Mouse (Mus musculus): ENCODE results near the gene Ugdh. TPM values are rescaled to one million over a fixed set of nuclear protein-coding genes. Genes with fewer than 3 reads are reported as not detected.
"Not testable (repeated sequence)": the region's sequence is repeated elsewhere in the genome, so short reads cannot be mapped to it uniquely, and the experiment has no call there.

The Ugdh gene
- total RNA-seq (2021) = 10 to 100 TPM; 31.8 to 32.7 TPM
- long read RNA-seq, experiment 1, full-length matches to known transcripts = 17 of 35 reads
- long read RNA-seq, experiment 1, partial matches to known transcripts = 3 of 35 reads
- long read RNA-seq, experiment 1, other reads (novel, unspliced or antisense) = 15 of 35 reads
- long read RNA-seq, experiment 2, transcript Ugdh-201 (12 exons, 2,550 nt) = major isoform, 24 of 31 reads
- long read RNA-seq, experiment 2, partial matches to known transcripts = 1 of 31 reads
- long read RNA-seq, experiment 2, other reads (novel, unspliced or antisense) = 6 of 31 reads

DNA sequence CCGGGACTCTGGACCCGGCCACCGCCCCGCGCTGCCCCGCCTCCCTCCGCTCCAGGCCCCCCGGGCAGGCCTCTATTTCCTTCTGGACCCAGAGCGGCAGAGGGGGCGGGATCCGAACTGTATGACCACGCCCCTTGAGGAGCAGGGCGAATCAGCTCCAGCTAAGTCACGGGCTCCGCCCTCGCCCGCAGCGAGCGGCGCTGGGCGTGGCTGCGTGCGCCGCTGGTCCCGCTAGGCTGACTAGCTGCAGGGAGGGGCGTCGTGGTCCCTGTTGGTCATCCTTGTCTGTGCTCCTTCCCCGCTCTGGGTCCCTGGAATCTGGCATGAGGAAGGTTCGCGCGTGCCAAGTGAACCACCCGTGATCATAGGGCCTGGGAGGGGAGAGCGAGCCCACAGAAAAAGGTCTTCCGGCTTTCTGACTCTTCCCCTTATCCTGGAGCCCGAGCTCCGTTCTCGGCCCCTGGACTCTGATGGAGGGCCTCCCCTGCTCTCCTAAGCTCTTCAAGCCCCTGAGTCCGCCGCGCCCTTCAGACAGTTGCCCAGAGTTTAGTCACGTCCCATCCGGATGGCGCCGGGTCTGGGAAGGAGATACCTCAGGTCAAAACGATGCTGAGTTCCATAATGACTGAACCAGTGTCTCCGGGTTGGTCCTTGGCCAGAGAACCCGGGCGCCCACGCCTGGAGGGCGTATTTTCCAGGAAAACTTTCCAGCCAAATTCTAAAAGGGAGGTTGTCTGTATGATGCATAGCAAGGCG lies at the start of gene Ugdh:
Gene Ugdh, minus strand, starts transcription at position 144 of the 756 bp plus-strand sequence.
- peak; percentile 27 for TF ChIP-seq CTCF (conservative IDR thresholded peaks at IDR 0.05)
- H3K4me3 ChIP-seq = peak within 1 kb of the TSS; percentile 95
- H3K27ac ChIP-seq = peak within 1 kb of the TSS; percentile 93
- DNase-seq (ENCODE audit: low spot score in 2 of 2) = peak; percentile 96

- DNase-seq (ENCODE audit: low spot score in 2 of 2) = no peak
- Histone ChIP-seq H3K27ac (no peak overlapping the region), H3K4me3 (no peak overlapping the region)
- TF ChIP-seq CTCF (conservative IDR thresholded peaks at IDR 0.05) = no peak
These were observed 47.2 kb upstream of the Ugdh start for GRCm38 (mm10) chr5:65482996-65483395.

- DNase-seq (ENCODE audit: low spot score in 2 of 2) = no peak
- no peak overlapping the region for H3K4me3 ChIP-seq
- TF ChIP-seq CTCF (conservative IDR thresholded peaks at IDR 0.05) = no peak
- no peak overlapping the region for H3K27ac ChIP-seq
These were observed 44.8 kb upstream of the Ugdh start for GRCm38 (mm10) chr5:65480511-65480910.

DNA sequence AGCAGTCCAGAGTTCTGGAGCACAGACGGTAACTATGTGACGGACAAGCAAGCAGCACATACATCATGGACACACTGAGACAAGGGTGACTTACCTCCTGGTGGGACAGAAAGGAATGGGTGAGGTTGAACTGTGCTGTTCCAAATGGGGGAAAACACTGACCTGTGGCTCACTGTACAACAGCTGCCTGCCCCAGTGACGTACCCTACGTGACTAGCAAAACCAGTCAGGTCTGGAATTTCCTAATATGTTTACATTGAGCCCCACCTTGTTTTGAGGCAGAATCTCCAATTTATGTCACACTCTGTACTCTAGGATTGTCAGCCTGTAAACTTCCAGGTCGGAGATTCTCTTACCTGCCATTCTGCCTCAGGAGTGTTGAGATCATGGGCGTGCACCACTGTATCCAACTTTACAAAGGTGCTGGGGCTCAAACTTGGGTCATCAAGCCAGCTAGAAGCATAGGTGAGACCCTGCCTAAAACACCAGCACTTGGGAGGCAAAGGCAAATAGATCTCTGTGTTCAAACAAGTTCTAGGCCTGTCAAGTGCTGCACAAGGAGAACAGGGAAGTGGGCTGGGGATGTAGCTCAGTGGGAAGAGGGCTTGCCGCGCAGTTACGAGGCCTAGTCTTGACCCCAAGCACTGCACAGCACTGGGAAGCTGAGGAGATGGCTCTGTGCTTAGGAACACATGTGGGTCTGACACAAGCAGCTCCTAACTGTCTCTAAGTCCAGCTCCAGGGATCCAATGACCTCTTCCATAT lies 44.1 kb upstream of the Ugdh start:
- TF ChIP-seq CTCF (conservative IDR thresholded peaks at IDR 0.05) = no peak
- no peak overlapping the region for H3K4me3 ChIP-seq
- DNase-seq (ENCODE audit: low spot score in 2 of 2) = no peak
- no peak overlapping the region for H3K27ac ChIP-seq

DNA sequence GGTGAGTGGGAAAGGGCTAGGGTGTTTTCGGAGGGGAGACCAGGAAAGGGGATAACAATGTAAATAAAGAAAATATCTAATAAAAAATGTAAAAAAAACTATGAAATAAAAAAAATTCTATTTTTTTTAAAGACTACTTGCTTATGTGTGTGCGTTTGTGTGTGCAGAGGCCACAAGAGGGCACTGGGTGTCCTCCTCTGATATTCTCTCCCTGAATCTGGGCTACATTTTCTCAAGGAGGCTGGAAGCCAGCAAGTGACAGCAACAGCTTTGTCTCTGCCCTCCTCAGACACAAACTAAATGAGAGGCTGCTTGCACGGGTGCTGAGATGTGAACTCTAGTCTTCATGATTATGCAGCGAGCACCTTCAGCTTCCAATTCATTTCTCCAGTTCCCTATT lies 42.5 kb upstream of the Ugdh start:
- TF ChIP-seq CTCF (conservative IDR thresholded peaks at IDR 0.05) = peak; percentile 62
- H3K4me3 ChIP-seq = no peak overlapping the region
- H3K27ac ChIP-seq = no peak overlapping the region
- DNase-seq (ENCODE audit: low spot score in 2 of 2) = no peak

- not testable (repeated sequence) for DNase-seq (ENCODE audit: low spot score in 2 of 2); H3K27ac ChIP-seq; H3K4me3 ChIP-seq
These were observed 41.0 kb upstream of the Ugdh start for GRCm38 (mm10) chr5:65476739-65477138.

DNA sequence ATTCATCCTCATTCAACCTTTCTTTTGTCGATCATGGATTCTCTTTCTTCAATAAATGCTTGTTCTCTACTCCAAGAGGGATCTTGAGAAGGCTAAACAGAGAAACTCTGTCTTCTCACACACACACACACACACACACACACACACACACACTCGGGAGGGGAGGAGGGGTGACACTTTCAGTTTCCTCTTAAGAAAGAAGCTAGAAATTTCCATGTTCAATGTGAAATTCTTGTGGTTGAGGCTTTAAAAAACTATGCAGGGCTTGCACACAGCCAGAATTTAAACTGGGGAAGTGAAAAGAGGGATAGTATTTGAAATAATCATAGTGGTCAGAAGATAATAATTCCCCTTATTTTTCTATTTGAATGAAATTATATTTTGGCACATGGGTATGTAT lies 40.1 kb upstream of the Ugdh start:
- H3K27ac ChIP-seq = no peak overlapping the region
- H3K4me3 ChIP-seq = no peak overlapping the region
- TF ChIP-seq CTCF (conservative IDR thresholded peaks at IDR 0.05) = no peak
- no peak for DNase-seq (ENCODE audit: low spot score in 2 of 2)

GRCm38 (mm10) chr5:65469766-65470165 lies 34.0 kb upstream of the Ugdh start:
- H3K27ac ChIP-seq = peak overlapping the region; percentile 53
- TF ChIP-seq CTCF (conservative IDR thresholded peaks at IDR 0.05) = no peak
- no peak overlapping the region for H3K4me3 ChIP-seq
- DNase-seq (ENCODE audit: low spot score in 2 of 2) = peak in 1 of 2 experiments; percentile 41

DNA sequence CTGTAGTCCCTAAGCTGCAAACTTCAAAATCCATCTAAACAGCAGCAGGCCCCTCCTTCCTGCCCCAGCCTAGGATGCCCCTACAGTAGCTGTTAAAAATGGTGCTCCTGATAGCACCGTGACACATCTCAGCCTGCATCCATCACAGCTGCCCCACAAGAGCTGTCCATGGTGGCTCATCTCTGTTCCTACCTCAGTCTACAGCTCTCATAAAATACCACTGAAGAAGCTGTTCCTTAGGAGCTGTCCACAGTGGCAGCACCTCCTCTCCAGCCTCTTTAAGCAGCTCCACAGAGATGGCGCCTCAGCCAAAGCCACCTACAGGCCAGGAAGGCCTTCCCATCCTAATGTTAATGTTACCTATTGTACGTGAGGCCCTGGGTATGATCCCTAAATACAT lies 31.2 kb upstream of the Ugdh start:
- DNase-seq (ENCODE audit: low spot score in 2 of 2) = no peak
- Histone ChIP-seq H3K27ac (no peak overlapping the region), H3K4me3 (no peak overlapping the region)
- TF ChIP-seq CTCF (conservative IDR thresholded peaks at IDR 0.05) = no peak

GRCm38 (mm10) chr5:65460361-65460760 lies 24.6 kb upstream of the Ugdh start:
- no peak for TF ChIP-seq CTCF (conservative IDR thresholded peaks at IDR 0.05)
- Histone ChIP-seq H3K4me3 (no peak overlapping the region), H3K27ac (no peak overlapping the region)
- DNase-seq (ENCODE audit: low spot score in 2 of 2) = no peak

GRCm38 (mm10) chr5:65459454-65459853 lies 23.7 kb upstream of the Ugdh start:
- Histone ChIP-seq H3K4me3 (no peak overlapping the region), H3K27ac (no peak overlapping the region)
- no peak for TF ChIP-seq CTCF (conservative IDR thresholded peaks at IDR 0.05)
- DNase-seq (ENCODE audit: low spot score in 2 of 2) = no peak

DNA sequence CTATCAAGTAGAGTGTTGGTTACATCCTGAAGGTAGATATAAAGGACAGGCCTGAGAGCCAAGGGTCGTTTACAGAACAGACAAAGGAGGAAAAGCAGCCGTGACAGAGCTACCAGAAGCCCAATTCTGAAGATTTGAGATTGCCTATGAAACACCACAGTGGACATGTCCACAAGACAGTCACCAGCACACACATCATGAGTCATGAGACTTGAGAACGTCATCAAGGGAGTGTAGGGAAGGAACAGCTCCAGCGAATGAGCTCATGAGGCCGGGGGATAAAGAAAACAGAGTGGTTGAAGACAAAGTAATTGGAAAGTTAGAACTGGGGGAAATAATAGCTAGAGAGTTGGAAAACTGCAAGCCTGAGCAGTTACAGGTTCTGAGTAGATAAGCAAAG lies 22.1 kb upstream of the Ugdh start:
- Histone ChIP-seq H3K27ac (0 out of 2 replicates have a peak overlapping the region, but pooled peaks have one; percentile 43), H3K4me3 (no peak overlapping the region)
- TF ChIP-seq CTCF (conservative IDR thresholded peaks at IDR 0.05) = no peak
- DNase-seq (ENCODE audit: low spot score in 2 of 2) = no peak
